Mouse (Mus musculus): Measurements from ENCODE around the gene Slc34a2. TPM values are rescaled to one million over a fixed set of nuclear protein-coding genes. Genes with fewer than 3 reads are reported as not detected.

The Slc34a2 gene
- polyA plus RNA-seq, 1 experiment from 2014 or later = not detected

DNA sequence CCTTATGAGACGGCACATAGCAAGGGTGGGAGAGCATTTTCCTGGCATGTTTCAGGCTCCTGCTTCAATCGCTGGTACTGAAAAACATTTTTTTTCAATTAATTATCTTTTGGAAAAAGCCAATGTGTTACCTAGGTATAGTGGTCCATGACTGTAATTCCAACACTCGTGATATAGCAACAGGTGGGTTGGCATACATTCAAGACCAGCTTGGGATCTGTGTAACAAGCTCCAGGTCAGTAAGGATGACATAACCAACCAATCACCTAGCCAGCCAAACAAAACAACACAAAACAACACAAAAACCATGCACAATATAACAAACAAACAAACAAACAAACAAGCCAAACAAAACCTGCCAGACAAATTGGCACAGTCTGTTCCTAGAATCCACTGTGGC is 33.9 kb upstream of the Slc34a2 start:
- no peak overlapping the region for H3K4me3 ChIP-seq
- 91% methylated on average over 3 of the region's 3 CpGs for WGBS
- no peaks in the 10 kb centered on the region for H3K27me3 ChIP-seq (ENCODE audit: low read depth, poor library complexity, severe bottlenecking)
- H3K9me3 ChIP-seq (replicated peaks) = no peaks in the 10 kb centered on the region
- no peak overlapping the region for H3K27ac ChIP-seq
- no peaks in the 10 kb centered on the region for H3K36me3 ChIP-seq
- no peak for DNase-seq (ENCODE audit: low spot score)
- no peaks in the 10 kb centered on the region for H3K4me1 ChIP-seq

DNA sequence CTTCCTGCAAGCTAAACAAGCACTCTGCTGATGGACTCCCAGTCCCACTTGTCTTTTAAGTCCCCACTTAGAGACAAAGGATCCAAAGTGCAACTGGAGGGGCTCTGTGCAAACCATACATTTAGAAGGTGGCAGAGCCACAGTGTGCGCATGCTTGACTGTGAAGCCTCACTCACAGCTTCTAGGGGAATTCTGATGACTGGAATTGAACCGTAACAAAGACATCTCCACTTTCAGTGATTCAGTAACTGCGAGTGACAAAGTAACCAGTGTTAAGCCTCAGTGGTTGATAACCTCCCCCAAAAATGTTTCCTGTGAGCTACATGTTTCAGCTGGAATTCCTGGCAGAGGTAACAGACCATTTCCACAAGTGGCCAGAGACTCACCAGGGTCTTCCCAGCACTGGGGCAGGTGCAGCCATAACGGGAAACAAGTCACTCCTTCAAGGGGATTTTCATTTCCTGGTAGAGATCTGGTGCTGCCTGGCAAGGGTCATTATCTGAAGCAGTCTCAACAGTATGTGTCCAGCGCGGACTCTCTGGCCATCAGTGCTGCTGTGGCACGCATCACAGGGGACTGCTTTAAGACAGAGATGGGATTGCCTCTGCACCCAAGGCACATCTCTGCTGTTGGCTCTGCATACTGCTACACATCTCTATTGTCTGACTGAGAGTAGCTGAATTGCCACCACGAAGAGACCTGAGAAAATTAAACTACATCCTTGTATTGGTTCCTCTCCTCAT is 28.7 kb upstream of the Slc34a2 start:
- H3K4me1 ChIP-seq = peaks cover 10% of the 10 kb centered on the region
- no peaks in the 10 kb centered on the region for H3K27me3 ChIP-seq (ENCODE audit: low read depth, poor library complexity, severe bottlenecking)
- no peaks in the 10 kb centered on the region for H3K36me3 ChIP-seq
- H3K27ac ChIP-seq = no peak overlapping the region
- H3K9me3 ChIP-seq (replicated peaks) = no peaks in the 10 kb centered on the region
- DNase-seq (ENCODE audit: low spot score) = no peak
- H3K4me3 ChIP-seq = no peak overlapping the region
- WGBS = 84% methylated on average over 8 of the region's 8 CpGs

DNA sequence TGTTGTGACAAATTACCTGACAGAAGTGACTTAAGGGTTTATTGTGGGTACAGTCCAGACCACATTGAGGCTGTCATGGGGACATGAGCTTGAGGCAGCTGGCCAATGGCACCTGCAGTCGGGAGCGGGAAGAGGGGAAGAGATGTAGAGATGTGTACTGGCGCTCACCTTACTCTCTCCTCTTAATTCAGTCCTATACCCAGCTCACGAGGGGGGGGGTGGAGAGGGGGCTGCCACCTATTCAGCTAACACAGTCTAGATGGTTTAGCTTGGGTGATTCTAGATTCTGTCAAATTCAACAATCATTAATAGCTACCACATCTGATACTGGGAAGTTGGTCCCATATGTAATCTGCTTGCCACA is 28.1 kb upstream of the Slc34a2 start:
- 89% methylated on average over 4 of the region's 4 CpGs for WGBS
- H3K27ac ChIP-seq = no peak overlapping the region

DNA sequence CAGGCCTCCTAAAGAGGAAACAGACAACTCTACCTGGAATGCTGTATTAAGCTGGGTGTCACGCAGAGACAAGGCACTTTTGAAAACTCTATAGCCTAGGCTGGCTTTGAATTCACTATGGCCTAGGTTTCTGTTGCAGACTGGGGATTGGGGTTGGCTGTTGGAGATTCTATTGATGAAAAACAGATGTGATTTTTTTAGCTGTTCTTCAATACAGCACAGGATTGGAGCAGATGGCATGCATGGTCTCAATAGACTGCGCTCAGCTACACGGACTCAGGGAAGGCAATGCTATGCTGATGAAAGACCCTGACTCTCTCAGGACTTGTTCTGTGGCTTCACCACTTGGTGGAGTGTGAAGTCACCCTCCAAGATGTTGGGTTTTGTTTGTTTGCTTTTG is 26.6 kb upstream of the Slc34a2 start:
- Histone ChIP-seq H3K9me3 (replicated peaks) (no peaks in the 10 kb centered on the region), H3K36me3 (no peaks in the 10 kb centered on the region), H3K27me3 (ENCODE audit: low read depth, poor library complexity, severe bottlenecking) (no peaks in the 10 kb centered on the region), H3K4me1 (peaks cover 10% of the 10 kb centered on the region), H3K4me3 (no peak overlapping the region), H3K27ac (no peak overlapping the region)
- peak; percentile 30 for DNase-seq (ENCODE audit: low spot score)
- 56% methylated on average over 3 of the region's 3 CpGs for WGBS

More for the DNA sequence above, 28.1 kb upstream of the Slc34a2 start:
- Histone ChIP-seq H3K4me3 (no peak overlapping the region), H3K36me3 (no peaks in the 10 kb centered on the region), H3K9me3 (replicated peaks) (no peaks in the 10 kb centered on the region), H3K4me1 (peaks cover 10% of the 10 kb centered on the region), H3K27me3 (ENCODE audit: low read depth, poor library complexity, severe bottlenecking) (no peaks in the 10 kb centered on the region)
- DNase-seq (ENCODE audit: low spot score) = no peak

DNA sequence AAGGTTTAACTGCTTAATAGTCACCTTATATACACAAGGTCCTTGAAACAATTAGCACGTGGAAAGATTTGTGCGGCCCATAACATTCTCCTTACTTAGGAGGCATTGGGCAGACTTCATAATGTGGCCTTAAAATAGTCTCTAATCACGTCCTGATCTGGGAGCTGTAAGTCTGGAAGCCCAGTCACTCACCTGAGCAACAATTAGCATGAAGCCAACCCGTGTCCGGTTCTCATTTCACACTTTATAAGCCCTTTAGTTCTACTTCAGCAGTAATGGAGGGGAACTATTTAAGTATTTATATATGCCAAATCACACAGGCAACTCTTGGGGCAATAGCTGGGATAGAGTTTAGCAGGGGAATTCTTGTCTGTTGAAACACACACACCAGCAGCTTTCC is 21.3 kb upstream of the Slc34a2 start:
- Histone ChIP-seq H3K9me3 (replicated peaks) (no peaks in the 10 kb centered on the region), H3K27me3 (ENCODE audit: low read depth, poor library complexity, severe bottlenecking) (no peaks in the 10 kb centered on the region), H3K36me3 (no peaks in the 10 kb centered on the region), H3K4me3 (no peak overlapping the region), H3K27ac (no peak overlapping the region), H3K4me1 (peaks cover 3% of the 10 kb centered on the region; the same call in 1 of the 2 replicates)
- 80% methylated on average over 5 of the region's 5 CpGs for WGBS
- no peak for DNase-seq (ENCODE audit: low spot score)

DNA sequence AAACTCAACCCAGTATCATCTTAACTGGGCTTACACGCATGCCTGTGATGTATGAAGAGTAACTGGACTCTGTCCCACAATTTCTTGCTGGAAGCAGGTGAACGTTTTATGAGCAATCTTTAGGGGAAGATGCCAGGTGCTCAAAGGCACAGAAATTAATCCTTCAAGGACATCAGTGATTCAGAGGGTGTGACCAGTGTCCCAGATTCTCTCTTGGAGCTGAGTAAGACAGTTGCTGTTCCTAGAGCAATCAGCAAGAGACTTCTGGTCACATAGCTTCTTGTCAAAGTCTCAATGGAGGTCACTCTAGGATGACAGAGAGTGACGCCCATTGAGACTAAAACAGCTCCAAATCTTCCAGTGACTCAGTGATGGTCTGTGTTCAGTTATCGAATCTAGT is 19.6 kb upstream of the Slc34a2 start:
- no peaks in the 10 kb centered on the region for H3K4me1 ChIP-seq
- H3K9me3 ChIP-seq (replicated peaks) = no peaks in the 10 kb centered on the region
- no peaks in the 10 kb centered on the region for H3K27me3 ChIP-seq (ENCODE audit: low read depth, poor library complexity, severe bottlenecking)
- no peaks in the 10 kb centered on the region for H3K36me3 ChIP-seq
- DNase-seq (ENCODE audit: low spot score) = no peak
- no peak overlapping the region for H3K27ac ChIP-seq
- WGBS = 92% methylated on average over 4 of the region's 4 CpGs
- H3K4me3 ChIP-seq = no peak overlapping the region

DNA sequence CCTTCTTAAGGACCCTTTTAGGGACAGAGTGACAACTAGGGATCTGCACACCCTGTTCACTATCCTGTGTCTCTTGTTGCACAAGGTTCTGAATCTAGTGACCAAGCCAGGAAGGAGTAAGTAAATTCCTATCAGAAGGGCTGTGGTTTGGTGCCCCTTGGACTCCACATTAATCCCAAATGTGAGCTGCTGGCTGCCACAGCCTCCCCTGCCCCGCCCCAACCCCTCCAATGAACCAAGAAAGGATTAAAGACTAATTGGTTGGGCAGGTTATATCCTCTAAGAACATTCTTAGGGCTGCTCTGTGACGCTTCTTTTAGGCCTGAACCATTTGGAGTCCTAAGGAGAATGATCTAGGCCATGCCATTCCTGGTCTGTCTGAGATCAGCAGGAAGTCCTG is 14.4 kb upstream of the Slc34a2 start:
- no peaks in the 10 kb centered on the region for H3K27me3 ChIP-seq (ENCODE audit: low read depth, poor library complexity, severe bottlenecking)

DNA sequence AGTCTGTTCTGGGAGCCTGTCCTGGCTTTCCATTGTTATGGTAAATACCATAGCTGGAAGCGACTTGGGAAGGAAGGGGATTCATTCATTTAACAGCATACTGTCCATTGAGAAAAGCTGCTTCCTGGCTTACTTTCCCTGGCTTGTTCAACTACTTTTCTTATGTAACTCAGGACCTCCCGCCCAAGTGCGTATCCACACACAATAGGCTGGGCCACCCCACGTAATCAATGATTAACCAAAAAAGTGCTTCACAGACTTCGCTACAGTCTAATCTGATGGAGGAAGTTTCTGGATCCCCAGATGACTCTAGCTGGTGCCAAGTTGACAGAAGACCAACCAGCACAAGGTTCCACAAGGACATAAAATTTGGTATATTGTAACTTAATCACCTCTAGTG is 14.0 kb upstream of the Slc34a2 start:
- Histone ChIP-seq H3K27ac (no peak overlapping the region), H3K4me1 (no peaks in the 10 kb centered on the region), H3K27me3 (ENCODE audit: low read depth, poor library complexity, severe bottlenecking) (no peaks in the 10 kb centered on the region), H3K9me3 (replicated peaks) (no peaks in the 10 kb centered on the region), H3K36me3 (no peaks in the 10 kb centered on the region), H3K4me3 (no peak overlapping the region)
- no peak for DNase-seq (ENCODE audit: low spot score)
- WGBS = 86% methylated on average over 5 of the region's 5 CpGs

More for the DNA sequence above, 14.4 kb upstream of the Slc34a2 start:
- Histone ChIP-seq H3K4me3 (no peak overlapping the region), H3K9me3 (replicated peaks) (no peaks in the 10 kb centered on the region), H3K27ac (no peak overlapping the region), H3K4me1 (no peaks in the 10 kb centered on the region), H3K36me3 (no peaks in the 10 kb centered on the region)
- DNase-seq (ENCODE audit: low spot score) = no peak
- 61% methylated on average over 2 of the region's 2 CpGs for WGBS

DNA sequence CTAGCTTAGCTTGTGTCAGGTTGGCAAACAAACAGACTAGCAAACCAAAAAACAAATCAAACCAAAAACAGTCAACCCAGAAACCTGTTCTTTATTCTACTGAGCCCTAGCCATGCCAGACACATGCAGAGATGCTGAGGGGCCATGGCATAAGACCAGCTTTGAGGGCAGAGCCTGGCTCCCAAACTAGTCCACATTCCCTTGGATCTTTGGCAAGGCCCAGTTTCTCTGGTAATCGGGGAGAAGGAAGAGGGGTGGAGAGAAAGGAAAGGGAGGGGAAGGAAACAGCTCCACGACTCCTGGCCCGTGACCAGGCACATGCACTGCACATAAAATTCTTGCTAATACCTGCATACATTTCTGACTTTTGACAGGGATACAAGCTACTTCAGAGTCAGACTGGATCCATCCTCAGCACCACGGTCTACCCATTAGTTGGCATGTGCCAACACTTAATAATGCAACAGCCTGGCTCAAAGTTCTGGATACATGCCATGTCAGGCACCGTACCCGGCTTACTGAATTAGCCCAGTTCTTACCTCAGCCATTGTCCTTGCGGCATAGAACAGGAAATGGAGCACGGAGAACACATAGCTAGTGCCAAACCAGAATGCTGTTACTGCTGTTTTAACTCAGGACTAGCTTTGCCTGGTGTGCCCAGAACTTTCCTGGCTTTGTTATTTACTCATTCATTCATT is 12.5 kb upstream of the Slc34a2 start:
- H3K4me3 ChIP-seq = no peak overlapping the region
- 90% methylated on average over 8 of the region's 8 CpGs for whole genome bisulfite sequencing
- H3K27me3 ChIP-seq (ENCODE audit: low read depth, poor library complexity, severe bottlenecking) = no peaks in the 10 kb centered on the region
- no peaks in the 10 kb centered on the region for H3K36me3 ChIP-seq
- no peak overlapping the region for H3K27ac ChIP-seq
- no peak for DNase-seq (ENCODE audit: low spot score)
- H3K9me3 ChIP-seq (replicated peaks) = no peaks in the 10 kb centered on the region
- no peaks in the 10 kb centered on the region for H3K4me1 ChIP-seq

DNA sequence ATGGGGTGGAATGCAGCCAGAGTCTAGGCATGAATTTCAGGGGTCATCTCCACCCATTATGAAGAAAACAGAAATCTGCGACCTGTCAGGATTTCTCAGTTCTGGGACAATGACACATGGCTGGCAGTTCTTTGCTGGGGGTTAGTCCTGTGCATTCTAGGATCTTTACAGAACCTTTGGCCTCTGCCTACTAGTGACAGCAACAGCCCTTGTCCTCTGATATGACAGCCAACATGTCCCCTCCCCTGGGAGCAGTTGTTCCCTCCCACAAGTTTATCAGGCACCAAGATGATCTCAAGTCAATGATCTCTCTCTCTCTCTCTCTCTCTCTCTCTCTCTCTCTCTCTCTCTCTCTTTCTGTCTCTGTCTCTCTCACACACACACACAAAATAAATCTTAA is 6.5 kb upstream of the Slc34a2 start:
- H3K9me3 ChIP-seq (replicated peaks) = no peaks in the 10 kb centered on the region
- DNase-seq (ENCODE audit: low spot score) = no peak
- no peak overlapping the region for H3K4me3 ChIP-seq
- H3K4me1 ChIP-seq = no peaks in the 10 kb centered on the region
- no peaks in the 10 kb centered on the region for H3K36me3 ChIP-seq
- 87% methylated on average over 1 of the region's 1 CpGs for WGBS
- H3K27me3 ChIP-seq (ENCODE audit: low read depth, poor library complexity, severe bottlenecking) = no peaks in the 10 kb centered on the region
- H3K27ac ChIP-seq = no peak overlapping the region

DNA sequence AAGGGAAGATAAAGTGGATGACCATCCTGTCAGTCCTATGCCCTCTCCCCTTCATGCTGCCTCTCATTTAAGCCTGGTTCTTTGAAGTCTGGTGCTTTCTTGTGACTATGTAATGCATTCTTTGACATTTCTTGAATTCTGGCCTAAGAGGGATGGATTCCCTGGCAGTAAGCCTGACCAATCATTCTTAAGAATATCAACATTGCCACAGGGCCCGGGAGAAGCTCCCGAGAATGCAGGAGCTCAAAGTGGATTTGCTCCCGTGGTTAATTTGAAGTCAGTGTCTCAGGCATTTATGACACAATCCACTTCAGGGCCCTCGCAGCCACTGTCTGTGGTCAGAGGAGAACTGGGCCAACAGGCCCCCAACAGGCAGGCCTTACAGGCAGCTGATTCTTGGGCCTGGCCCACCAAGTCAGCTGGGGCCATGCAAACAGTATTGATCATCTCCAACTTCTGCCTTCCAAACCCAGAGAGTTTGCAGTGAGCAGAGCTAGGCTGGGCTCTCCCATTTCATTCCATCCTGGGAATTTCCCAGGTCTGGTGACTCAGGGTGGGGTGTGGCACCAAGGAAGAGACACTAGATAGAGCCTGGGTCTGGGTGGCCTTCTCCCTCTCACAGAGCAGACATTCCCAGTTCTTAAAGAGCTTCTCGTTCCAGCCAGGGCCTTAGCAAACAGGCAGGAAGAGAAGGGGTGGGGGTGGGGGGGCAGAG is 4.3 kb downstream of the Slc34a2 start:
- no peak for DNase-seq (ENCODE audit: low spot score)
- H3K27ac ChIP-seq = no peak overlapping the region
- no peaks in the 10 kb centered on the region for H3K36me3 ChIP-seq
- no peak overlapping the region for H3K4me3 ChIP-seq
- no peaks in the 10 kb centered on the region for H3K9me3 ChIP-seq (replicated peaks)
- H3K27me3 ChIP-seq (ENCODE audit: low read depth, poor library complexity, severe bottlenecking) = no peaks in the 10 kb centered on the region
- WGBS = 21% methylated on average over 5 of the region's 5 CpGs
- no peaks in the 10 kb centered on the region for H3K4me1 ChIP-seq

DNA sequence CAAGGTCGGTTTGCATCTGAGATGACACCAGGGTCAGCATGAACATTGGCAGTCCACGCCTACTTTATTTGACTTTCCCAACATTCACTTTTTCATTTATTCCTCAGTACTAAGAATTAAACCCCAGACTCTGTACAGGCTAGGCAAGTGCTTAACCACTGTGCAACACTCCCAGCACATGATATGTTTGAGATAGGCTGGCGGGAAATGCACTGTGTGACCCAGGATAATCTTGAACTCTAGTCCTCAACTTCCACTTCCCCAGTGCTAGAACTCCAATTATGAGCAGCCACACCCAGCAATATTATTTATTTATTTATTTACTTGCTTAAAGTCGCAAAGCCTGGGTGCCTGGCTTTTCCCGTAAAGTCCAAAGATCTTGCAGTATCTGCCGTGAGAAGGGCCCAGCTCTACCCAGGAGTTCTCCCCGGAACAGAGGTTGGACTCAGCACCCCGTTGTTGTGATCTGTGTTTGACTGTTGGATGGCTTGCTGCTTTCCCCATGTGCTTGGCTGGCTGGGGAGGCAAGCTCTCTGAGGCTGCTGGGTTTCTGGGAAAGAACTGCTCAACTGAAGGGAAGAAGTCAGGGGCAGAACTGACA is 5.0 kb downstream of the Slc34a2 start:
- no peak for DNase-seq (ENCODE audit: low spot score)
- no peaks in the 10 kb centered on the region for H3K36me3 ChIP-seq
- H3K27me3 ChIP-seq (ENCODE audit: low read depth, poor library complexity, severe bottlenecking) = peaks cover 6% of the 10 kb centered on the region
- 89% methylated on average over 8 of the region's 8 CpGs for WGBS
- no peaks in the 10 kb centered on the region for H3K9me3 ChIP-seq (replicated peaks)
- H3K4me3 ChIP-seq = no peak overlapping the region
- no peak overlapping the region for H3K27ac ChIP-seq
- peaks cover 1% of the 10 kb centered on the region; the same call in 1 of the 2 replicates for H3K4me1 ChIP-seq

DNA sequence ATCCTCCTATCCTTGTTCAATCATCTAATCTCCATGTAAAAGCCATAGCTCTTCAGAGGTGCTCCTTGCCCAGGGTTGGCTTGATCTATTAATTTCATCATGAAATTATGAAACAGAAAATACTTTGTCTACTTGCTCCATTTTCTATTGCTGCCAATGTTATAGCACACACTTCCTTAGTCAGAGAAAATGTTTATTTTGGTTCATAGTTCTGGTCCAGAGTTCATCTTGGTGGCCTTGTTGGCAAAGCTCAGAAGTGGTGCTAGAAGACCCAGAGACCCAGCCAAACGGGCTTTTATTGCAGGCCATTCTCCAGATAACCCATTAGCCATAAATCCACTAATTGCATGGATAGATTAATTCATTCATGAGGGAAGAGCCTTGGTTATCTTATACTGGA is 5.8 kb downstream of the Slc34a2 start:
- 33% methylated on average over 1 of the region's 1 CpGs for WGBS
- no peaks in the 10 kb centered on the region for H3K9me3 ChIP-seq (replicated peaks)
- no peak overlapping the region for H3K27ac ChIP-seq
- H3K27me3 ChIP-seq (ENCODE audit: low read depth, poor library complexity, severe bottlenecking) = peaks cover 15% of the 10 kb centered on the region
- no peak for DNase-seq (ENCODE audit: low spot score)
- H3K4me1 ChIP-seq = peaks cover 10% of the 10 kb centered on the region; the same call in 1 of the 2 replicates
- H3K36me3 ChIP-seq = no peaks in the 10 kb centered on the region
- no peak overlapping the region for H3K4me3 ChIP-seq
